In genomic region chr2:72529358-72530319, GRCm38 (mm10) we compare ENCODE assay signal across 8 mouse cellular contexts. TPM values are rescaled to one million over a fixed set of nuclear protein-coding genes. Genes with fewer than 3 reads are reported as not detected.
DNase-seq lines count a peak whose midpoint lies in the region; ATAC-seq lines count a peak whose summit lies in the region.
"Had no signal": no experiment of that assay in that cellular context is flagged by ENCODE, and none has a peak within 500 bp of the region (broad histone marks: within the 10 kb centered on the region; RNA-seq: fewer than 3 reads in every experiment).

No protein-coding gene starts in this region.

- H3K9me3 ChIP-seq in forebrain, embryonic 14.5 days (replicated peaks; ENCODE audit: control insufficient read depth, low read length): no peaks in the 10 kb centered on the region
- H3K9me3 ChIP-seq: liver, embryonic 13.5 days had no signal

- peak; percentile 45 for ATAC-seq in cerebellum, adult (ENCODE audit: insufficient number of reproducible peaks, low FRiP score, low TSS enrichment)
- peak; percentile 75 for ATAC-seq in forebrain, embryonic 14.5 days

- H3K27me3 ChIP-seq in forebrain, embryonic 14.5 days (replicated peaks; ENCODE audit: control insufficient read depth, insufficient read depth, low read length): no peaks in the 10 kb centered on the region

- 7% methylated on average over 25 of the region's 25 CpGs for WGBS in forebrain, embryonic 14.5 days

- peak overlapping the region; percentile 55 for H3K9ac ChIP-seq in forebrain, embryonic 14.5 days (ENCODE audit: low read length)
- H3K9ac ChIP-seq: liver, embryonic 13.5 days had no signal

- peak overlapping the region; percentile 67 for H3K27ac ChIP-seq in forebrain, embryonic 14.5 days (ENCODE audit: low read depth, low read length)
- H3K27ac ChIP-seq: liver, embryonic 13.5 days had no signal

- peak; percentile 63 for DNase-seq in R1 (ENCODE audit: low read depth, low spot score)
- peak; percentile 84 for DNase-seq in forebrain, embryonic 14.5 days (ENCODE audit: low spot score)
- peak; percentile 38 to 41 for DNase-seq in left cerebral cortex, adult 18-20 months (ENCODE audit: low spot score in 2 of 2)
- peak; percentile 81 for DNase-seq in retina, postnatal 1 day
- no peak for DNase-seq in lung, postnatal 14 days
- no peak for DNase-seq in adrenal gland, postnatal 36 days
- DNase-seq: liver, embryonic 13.5 days had no signal

- H3K4me1 ChIP-seq in forebrain, embryonic 14.5 days (ENCODE audit: control insufficient read depth, insufficient read depth, low read length): peaks cover 13% of the 10 kb centered on the region
- H3K4me1 ChIP-seq: liver, embryonic 13.5 days had no signal

- H3K4me3 ChIP-seq in forebrain, embryonic 14.5 days (ENCODE audit: low read depth, low read length): peak overlapping the region; percentile 19
- H3K4me3 ChIP-seq: liver, embryonic 13.5 days had no signal

- H3K4me2 ChIP-seq in forebrain, embryonic 14.5 days (ENCODE audit: low read length): peak overlapping the region; percentile 54
- H3K4me2 ChIP-seq: liver, embryonic 13.5 days had no signal

- no peaks in the 10 kb centered on the region for H3K36me3 ChIP-seq in forebrain, embryonic 14.5 days (ENCODE audit: control insufficient read depth, insufficient read depth, low read length)
- H3K36me3 ChIP-seq: liver, embryonic 13.5 days had no signal

RNA-seq across cellular contexts. Expression of gene Cdca7, which starts 53.7 kb away (rescaled TPM):
- 113 and 116 TPM in 2 replicates for polyA plus RNA-seq in forebrain, embryonic 14.5 days (2014; fragmentation: Nextera tagmentation; extraction: Ambion mirVana)
- 1 to 10 TPM; 3.2 to 4.0 TPM for total RNA-seq in left cerebral cortex, adult 18-20 months (2021)
- 1 to 10 TPM; 3.6 to 4.3 TPM for total RNA-seq in adrenal gland, postnatal 36 days (2021)

Comparison
In these comparisons a context has a peak if more than half of its experiments do, and no peak if none do; other contexts are left out.
1. DNase-seq: peak in R1 (single experiment), forebrain, embryonic 14.5 days (single experiment), left cerebral cortex, adult 18-20 months (2 of 2) and retina, postnatal 1 day (single experiment); none in lung, postnatal 14 days (single experiment) and adrenal gland, postnatal 36 days (0 of 2).